Mouse (Mus musculus) hindbrain, embryonic 13.5 days (tissue): Measurements from ENCODE around the gene Mtrex. TPM values are rescaled to one million over a fixed set of nuclear protein-coding genes. Genes with fewer than 3 reads are reported as not detected.

ENCODE experiments used
- ATAC-seq: fragments of 200-750 bp; cut with Nextera tagmentation; 2 replicates; pipeline ENCODE4 v1.8.0; 2017; ENCODE audit warnings: moderate TSS enrichment; ENCODE audit not compliant: low FRiP score
- H3K27ac ChIP-seq: fragments of 300-500 bp; sonication (generic); 2 replicates; pipeline ENCODE4 v1.5.1; 2015; ENCODE audit warnings: inconsistent platforms, mild to moderate bottlenecking, moderate library complexity
- H3K27me3 ChIP-seq: fragments of 300-500 bp; sonication (generic); 2 replicates; pipeline ENCODE4 v1.6.1; 2015; ENCODE audit warnings: mild to moderate bottlenecking, inconsistent platforms
- H3K36me3 ChIP-seq: fragments of 300-500 bp; sonication (generic); 2 replicates; pipeline ENCODE4 v1.6.1; 2015; ENCODE audit warnings: mild to moderate bottlenecking, inconsistent platforms
- H3K4me1 ChIP-seq: fragments of 300-500 bp; sonication (generic); replicated peaks from 2 replicates; pipeline ENCODE4 v1.6.1; 2015; ENCODE audit warnings: inconsistent platforms
- H3K4me2 ChIP-seq: fragments of 300-500 bp; sonication (generic); 2 replicates; pipeline ENCODE4 v1.6.1; 2015; ENCODE audit warnings: inconsistent platforms, mild to moderate bottlenecking, moderate library complexity
- H3K4me3 ChIP-seq: fragments of 300-500 bp; sonication (generic); 2 replicates; pipeline ENCODE4 v1.5.1; 2015; ENCODE audit warnings: mild to moderate bottlenecking, inconsistent platforms
- H3K9ac ChIP-seq: fragments of 300-500 bp; sonication (generic); 2 replicates; pipeline ENCODE4 v1.6.1; 2015; ENCODE audit warnings: mild to moderate bottlenecking, inconsistent platforms
- H3K9me3 ChIP-seq: fragments of 300-500 bp; sonication (generic); 2 replicates; pipeline ENCODE4 v1.6.1; 2016; ENCODE audit warnings: inconsistent platforms
- WGBS: fragments of 180-500 bp; shearing (Covaris S2); methylation state at CpG from one replicate; pipeline ENCODE4 v1.1.7; 2015; 5-methylcytosine and 5-hydroxymethylcytosine counted together
- polyA plus RNA-seq: library from polyadenylated mRNA; unstranded; fragments of >200 nt; fragmentation: Nextera tagmentation; extraction: Ambion mirVana; gene quantifications from 2 replicates; pipeline ENCODE4 v1.2.1, GENCODE M21; 2015

Mtrex gene
- polyA plus RNA-seq, 1 experiment from 2014 or later: 66.8 TPM

- Histone ChIP-seq H3K27me3 (no peaks in the 10 kb centered on the region), H3K36me3 (no peaks in the 10 kb centered on the region), H3K27ac (no peak overlapping the region), H3K4me3 (no peak overlapping the region), H3K9ac (no peak overlapping the region), H3K4me2 (no peak overlapping the region), H3K4me1 (no peaks in the 10 kb centered on the region), H3K9me3 (no peaks in the 10 kb centered on the region)
- 94% methylated on average over 3 of the region's 3 CpGs for WGBS
- no peak for ATAC-seq
Observed at GRCm38 (mm10) chr13:112818125-112818524, 109.1 kb downstream of the Mtrex start.

Other genes starting within 250 kb of the Mtrex start
- gene Plpp1, start 126.6 kb downstream of the Mtrex start, polyA plus RNA-seq: 51.7 and 53.3 TPM in 2 replicates
- 38.6 and 39.9 TPM in 2 replicates for gene Dhx29, start 56 bp upstream of the Mtrex start, polyA plus RNA-seq
- 0.91 and 3.0 TPM in 2 replicates for gene Ccno, start 60.4 kb upstream of the Mtrex start, polyA plus RNA-seq
- 0.60 and 1.6 TPM in 2 replicates for gene Mcidas, start 66.4 kb upstream of the Mtrex start, polyA plus RNA-seq
- gene Cdc20b, start 107.7 kb upstream of the Mtrex start, polyA plus RNA-seq: 0.35 and 0.86 TPM in 2 replicates
- gene Gpx8, start 119.0 kb upstream of the Mtrex start, polyA plus RNA-seq: 78.5 and 78.6 TPM in 2 replicates
- not detected in 2 replicates for gene Gzma, start 173.6 kb upstream of the Mtrex start, polyA plus RNA-seq